Mouse (Mus musculus) lung, adult 2 months (tissue): Measurements from ENCODE around the gene Mark3.

ENCODE experiments used
- CTCF ChIP-seq: fragments of 200-500 bp; IDR thresholded peaks from 2 replicates; pipeline ENCODE4 v1.5.1; 2011; ENCODE audit warnings: mild to moderate bottlenecking, low read length, control low read depth; ENCODE audit not compliant: insufficient read depth
- POLR2A ChIP-seq: fragments of 200-500 bp; IDR thresholded peaks from 2 replicates; pipeline ENCODE4 v1.6.1; 2011; ENCODE audit warnings: low read depth, mild to moderate bottlenecking, control low read depth, low read length, borderline replicate concordance; ENCODE audit errors: extremely low read depth

DNA sequence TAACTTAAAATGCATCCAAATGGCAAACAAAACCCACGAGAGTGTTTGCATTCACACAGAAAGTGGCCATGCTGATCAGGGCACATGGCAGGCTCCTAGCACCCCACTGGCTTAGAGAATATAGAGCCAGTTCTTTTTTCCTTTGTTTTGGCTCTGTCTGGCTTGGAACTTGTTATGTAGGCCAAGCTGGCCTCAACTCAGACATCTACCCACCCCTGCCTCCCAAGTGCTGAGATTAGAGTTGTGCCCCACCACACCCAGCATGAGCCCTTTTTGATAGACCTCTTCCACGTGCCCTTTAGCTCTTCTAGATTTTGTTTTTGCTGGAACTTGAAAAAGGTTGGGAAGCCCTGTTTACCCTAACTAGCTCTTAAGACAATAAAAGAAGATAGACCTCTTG, 19.5 kb downstream of the Mark3 start:
- TF ChIP-seq CTCF (no peak), POLR2A (no peak)
